Mouse (Mus musculus) adrenal gland, adult 18-20 months (tissue): ENCODE measurements around the gene Sdk1. TPM values are rescaled to one million over a fixed set of nuclear protein-coding genes. Genes with fewer than 3 reads are reported as not detected.

ENCODE experiments used
- DNase-seq, 2 experiments: peaks; one replicate each; pipeline ENCODE4 v3.0.0; 2021 to 2022; ENCODE audit warnings: low spot score in 2 of 2
- total RNA-seq, 2 experiments: library from RNA; stranded (reverse); gene quantifications; 1 replicate in 1 of 2; 2 replicates in 1 of 2; pipeline ENCODE4 v1.2.3; 2021

Gene Sdk1
- total RNA-seq, 2 experiments from 2014 or later: 6.7 to 11.7 TPM

GRCm38 (mm10) chr5:141317095-141317494, 75.8 kb downstream of the Sdk1 start:
- no peak for DNase-seq

- no peak for DNase-seq
These were observed 83.6 kb downstream of the Sdk1 start for GRCm38 (mm10) chr5:141324910-141325309.

GRCm38 (mm10) chr5:141344376-141344775, 103.1 kb downstream of the Sdk1 start:
- DNase-seq: no peak

GRCm38 (mm10) chr5:141345476-141345875, 104.2 kb downstream of the Sdk1 start:
- DNase-seq: no peak

GRCm38 (mm10) chr5:141362676-141363075, 121.4 kb downstream of the Sdk1 start:
- DNase-seq: no peak

GRCm38 (mm10) chr5:141363956-141364355, 122.7 kb downstream of the Sdk1 start:
- DNase-seq: peak; percentile 29 to 57

- no peak for DNase-seq
These were observed 127.3 kb downstream of the Sdk1 start for GRCm38 (mm10) chr5:141368567-141368966.

GRCm38 (mm10) chr5:141374797-141375196, 133.5 kb downstream of the Sdk1 start:
- no peak for DNase-seq

- DNase-seq: no peak
These were observed 138.8 kb downstream of the Sdk1 start for GRCm38 (mm10) chr5:141379836-141380773.

GRCm38 (mm10) chr5:141380774-141381156, 139.5 kb downstream of the Sdk1 start:
- no peak for DNase-seq

- DNase-seq: no peak
These were observed 140.3 kb downstream of the Sdk1 start for GRCm38 (mm10) chr5:141381581-141381980.

- no peak for DNase-seq
These were observed 141.1 kb downstream of the Sdk1 start for GRCm38 (mm10) chr5:141382246-141382835.

- DNase-seq: no peak
These were observed 147.2 kb downstream of the Sdk1 start for GRCm38 (mm10) chr5:141388451-141388850.

- DNase-seq: no peak
These were observed 149.3 kb downstream of the Sdk1 start for GRCm38 (mm10) chr5:141390541-141390940.

GRCm38 (mm10) chr5:141391153-141391552, 149.9 kb downstream of the Sdk1 start:
- DNase-seq: no peak

- DNase-seq: no peak
These were observed 152.6 kb downstream of the Sdk1 start for GRCm38 (mm10) chr5:141393846-141394245.

- DNase-seq: no peak
These were observed 153.3 kb downstream of the Sdk1 start for GRCm38 (mm10) chr5:141394586-141394985.

- no peak for DNase-seq
These were observed 162.5 kb downstream of the Sdk1 start for GRCm38 (mm10) chr5:141403741-141404140.

- no peak for DNase-seq
These were observed 163.4 kb downstream of the Sdk1 start for GRCm38 (mm10) chr5:141404651-141405050.

- no peak for DNase-seq
These were observed 165.6 kb downstream of the Sdk1 start for GRCm38 (mm10) chr5:141406926-141407325.

- no peak for DNase-seq
These were observed 171.7 kb downstream of the Sdk1 start for GRCm38 (mm10) chr5:141413013-141413412.

GRCm38 (mm10) chr5:141415644-141416243, 174.5 kb downstream of the Sdk1 start:
- DNase-seq: no peak
